In the genomic region with DNA sequence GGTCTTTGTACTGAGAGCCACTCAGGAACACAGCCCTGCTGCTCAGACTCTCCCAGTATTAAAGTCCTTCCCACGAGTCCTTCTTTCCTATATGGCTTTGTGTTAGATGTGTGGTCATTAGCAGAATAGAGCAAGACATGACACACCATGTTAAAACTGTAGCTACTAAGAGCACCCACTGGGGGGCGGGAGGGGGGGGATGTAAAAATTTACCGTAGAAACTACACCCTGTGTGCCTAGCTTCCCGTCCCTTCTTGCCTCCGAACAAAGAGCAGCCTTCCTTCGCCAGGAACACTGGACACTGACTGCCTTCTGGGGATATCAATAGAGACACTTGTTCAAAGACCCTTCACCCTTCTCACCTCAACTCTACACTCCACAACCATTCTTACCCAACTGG, we compare ENCODE assay signal across 14 mouse cellular contexts.
"Had no signal": no experiment of that assay in that cellular context is flagged by ENCODE, and none has a peak within 500 bp of the region (broad histone marks: within the 10 kb centered on the region; RNA-seq: fewer than 3 reads in every experiment).

No protein-coding gene starts in this region.

- ATAC-seq: intestine, embryonic 15.5 days; midbrain, embryonic 16.5 days had no signal

- H3K36me3 ChIP-seq: intestine, embryonic 15.5 days; limb, embryonic 13.5 days; liver, embryonic 15.5 days; lung, embryonic 15.5 days; neural tube, embryonic 15.5 days had no signal

- H3K9ac ChIP-seq: intestine, embryonic 15.5 days; limb, embryonic 13.5 days; liver, embryonic 15.5 days; lung, embryonic 15.5 days; neural tube, embryonic 15.5 days had no signal

- H3K4me1 ChIP-seq: liver, embryonic 15.5 days had no signal

- DNase-seq: kidney, adult 18-20 months; kidney, postnatal 10 days; kidney, postnatal 4 days; right cerebral cortex, postnatal 4 days; spleen, adult 18-20 months; thymus, adult 18-20 months; thymus, postnatal 14 days had no signal

- H3K27me3 ChIP-seq: intestine, embryonic 15.5 days; limb, embryonic 13.5 days; liver, embryonic 15.5 days; lung, embryonic 15.5 days; neural tube, embryonic 15.5 days had no signal

- H3K9me3 ChIP-seq: intestine, embryonic 15.5 days; limb, embryonic 13.5 days; liver, embryonic 15.5 days; lung, embryonic 15.5 days; neural tube, embryonic 15.5 days had no signal

- H3K4me2 ChIP-seq: intestine, embryonic 15.5 days; limb, embryonic 13.5 days; liver, embryonic 11.5 days; liver, embryonic 15.5 days; lung, embryonic 15.5 days; neural tube, embryonic 15.5 days had no signal

- H3K4me3 ChIP-seq: intestine, embryonic 15.5 days; limb, embryonic 13.5 days; liver, embryonic 15.5 days; lung, embryonic 15.5 days; neural tube, embryonic 15.5 days had no signal

- H3K27ac ChIP-seq: intestine, embryonic 15.5 days; limb, embryonic 13.5 days; liver, embryonic 15.5 days; lung, embryonic 15.5 days; neural tube, embryonic 15.5 days had no signal
